Comparison of ENCODE assay signal across 29 mouse cellular contexts in the genomic region with DNA sequence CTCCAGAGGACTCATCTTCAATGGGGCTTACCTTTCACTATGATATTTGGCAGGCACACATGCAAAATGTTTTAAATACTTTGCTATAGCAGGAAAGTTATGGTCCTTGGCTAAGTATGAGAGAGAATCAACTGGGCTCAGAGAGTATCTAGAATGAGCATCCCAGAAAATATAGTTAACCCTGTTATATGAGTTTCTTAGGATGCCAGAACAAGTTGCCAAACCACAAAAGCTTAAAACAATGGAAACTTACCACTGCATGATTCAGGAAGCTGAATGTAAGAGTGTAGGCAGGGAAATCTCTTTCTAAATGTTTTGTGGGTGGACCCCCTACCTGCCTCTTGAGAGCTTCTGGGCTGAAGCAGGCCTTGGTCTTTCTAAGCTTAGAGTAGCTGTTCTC.
DNase-seq lines count a peak whose midpoint lies in the region; ATAC-seq and TF ChIP-seq lines count a peak whose summit lies in the region.
"Had no signal": no experiment of that assay in that cellular context is flagged by ENCODE, and none has a peak within 500 bp of the region (broad histone marks: within the 10 kb centered on the region; RNA-seq: fewer than 3 reads in every experiment).

No protein-coding gene starts in this region.

- no peak for DNase-seq in left cerebral cortex, adult 2 months (ENCODE audit: extremely low spot score in 1 of 2, low spot score in 2 of 2)
- DNase-seq in left cerebral cortex, postnatal 36 days (ENCODE audit: low spot score in 2 of 2): no peak
- DNase-seq in Muller cell, postnatal 12 days (ENCODE audit: inconsistent ontology term): peak; percentile 25
- peak; percentile 25 for DNase-seq in Patski (ENCODE audit: low read depth, low spot score)
- no peak for DNase-seq in adrenal gland, adult 18-20 months (ENCODE audit: low spot score in 2 of 2)
- DNase-seq in adrenal gland, adult (ENCODE audit: inconsistent age in 2 of 2, low spot score in 1 of 2): no peak
- DNase-seq: adrenal gland, adult 2 months; adrenal gland, postnatal 14 days; cerebellum, adult 18-20 months; cerebellum, adult 9-10 months; cerebellum, postnatal 14 days; gastrocnemius, adult 2 months; gastrocnemius, postnatal 14 days; heart, adult 18-20 months; heart, postnatal 10 days; heart, postnatal 36 days; kidney, adult 11 months had no signal

- in situ Hi-C loops in Patski (cut with MboI; ENCODE audit: low pct_unique_long_range_greater_than_20kb): no loop called here

- no peak overlapping the region for H3ac ChIP-seq in myocyte (ENCODE audit: control insufficient read depth, insufficient read length)

- TF ChIP-seq CTCF in left cerebral cortex, adult 2 months (IDR thresholded peaks at IDR 0.05): no peak
- no peak for TF ChIP-seq CTCF in Patski (IDR thresholded peaks at IDR 0.05)

- peak overlapping the region; percentile 86 for H3K27ac ChIP-seq in left cerebral cortex, adult 2 months
- H3K27ac ChIP-seq: embryonic facial prominence, embryonic 13.5 days; forebrain, embryonic 10.5 days; forebrain, embryonic 13.5 days; gastrocnemius, adult 2 months; heart, embryonic 15.5 days; hindbrain, embryonic 10.5 days; hindbrain, embryonic 13.5 days; intestine, embryonic 15.5 days had no signal

- H3K4me3 ChIP-seq in left cerebral cortex, adult 2 months: no peak overlapping the region
- H3K4me3 ChIP-seq in myocyte: no peak overlapping the region
- H3K4me3 ChIP-seq: embryonic facial prominence, embryonic 13.5 days; forebrain, embryonic 10.5 days; forebrain, embryonic 13.5 days; gastrocnemius, adult 2 months; heart, embryonic 12.5 days; heart, embryonic 15.5 days; hindbrain, embryonic 10.5 days; hindbrain, embryonic 13.5 days; intestine, embryonic 15.5 days had no signal

- H3K79me2 ChIP-seq in myocyte (ENCODE audit: control insufficient read depth, insufficient read depth): no peaks in the 10 kb centered on the region

- POLR2A ChIA-PET in Patski (lab: Charles Lee): interaction anchor here (0.6 kb wide), 1 partner anchor 29 kb away, joined by 3 read pairs; no protein-coding TSS in a partner anchor

- H3K27me3 ChIP-seq in Patski (peaks cover 30% of the 10 kb centered on the region), myocyte (ENCODE audit: control insufficient read depth, insufficient read depth, insufficient read length) (no peaks in the 10 kb centered on the region)
- H3K27me3 ChIP-seq: embryonic facial prominence, embryonic 13.5 days; forebrain, embryonic 13.5 days; heart, embryonic 12.5 days; heart, embryonic 15.5 days; hindbrain, embryonic 13.5 days; intestine, embryonic 15.5 days had no signal

- CTCF ChIA-PET in Patski (lab: Charles Lee): interaction anchor here (1.1 to 1.5 kb wide), 3 partner anchors 16 to 247 kb away, joined by 3 to 4 read pairs (median 3); no protein-coding TSS in a partner anchor

- H3K4me2 ChIP-seq in myocyte (ENCODE audit: low read depth): peak overlapping the region; percentile 21
- H3K4me2 ChIP-seq: embryonic facial prominence, embryonic 13.5 days; forebrain, embryonic 13.5 days; heart, embryonic 12.5 days; heart, embryonic 15.5 days; hindbrain, embryonic 13.5 days; intestine, embryonic 15.5 days had no signal

- peak; percentile 4 for ATAC-seq in Patski
- ATAC-seq: activated CD4-positive, CD25-positive, alpha-beta regulatory T cell, adult 4 months; forebrain, embryonic 13.5 days; forebrain, embryonic 16.5 days; hindbrain, embryonic 16.5 days; intestine, embryonic 15.5 days had no signal

- H3K36me3 ChIP-seq in myocyte (ENCODE audit: control insufficient read depth, insufficient read depth): no peaks in the 10 kb centered on the region
- H3K36me3 ChIP-seq: embryonic facial prominence, embryonic 13.5 days; forebrain, embryonic 10.5 days; heart, embryonic 12.5 days; heart, embryonic 15.5 days; hindbrain, embryonic 10.5 days; hindbrain, embryonic 13.5 days; intestine, embryonic 15.5 days had no signal

- no peak for TF ChIP-seq POLR2A in myocyte (IDR thresholded peaks at IDR 0.05; ENCODE audit: insufficient read length, low read depth)

- intact Hi-C loops in left cerebral cortex, adult 2 months (cut with DNase I): loop anchor here (5.0 kb wide), 2 partner anchors 127 to 338 kb away; no protein-coding TSS in a partner anchor
- intact Hi-C loops in left cerebral cortex, postnatal 36 days (cut with DNase I): loop anchor here (5.0 kb wide), 2 partner anchors 213 to 333 kb away; no protein-coding TSS in a partner anchor

TF ChIP-seq in myocyte, 11 proteins besides CTCF, POLR2A, EP300 and RAD21:
- no peak for TF ChIP-seq E2F4 (IDR thresholded peaks at IDR 0.05; ENCODE audit: insufficient read depth)
- no peak for TF ChIP-seq MYOG (IDR thresholded peaks at IDR 0.05; ENCODE audit: control insufficient read depth in 1 of 3, insufficient read depth in 1 of 3, insufficient read length in 2 of 3, low read depth in 2 of 3)
- TF ChIP-seq TCF3 (IDR thresholded peaks at IDR 0.05; ENCODE audit: insufficient read length, low read depth): no peak
- TF ChIP-seq MYOD1 (IDR thresholded peaks at IDR 0.05; ENCODE audit: control insufficient read depth in 1 of 3, insufficient read length in 2 of 3, low read depth in 2 of 3): no peak
- no peak for TF ChIP-seq USF1 (IDR thresholded peaks at IDR 0.05; ENCODE audit: low read depth)
- no peak for TF ChIP-seq CEBPB (IDR thresholded peaks at IDR 0.05; ENCODE audit: insufficient read depth, poor library complexity, severe bottlenecking)
- TF ChIP-seq MAX (IDR thresholded peaks at IDR 0.05; ENCODE audit: low read depth): no peak
- no peak for TF ChIP-seq REST (IDR thresholded peaks at IDR 0.05; ENCODE audit: insufficient read depth, insufficient read length)
- no peak for TF ChIP-seq SRF (IDR thresholded peaks at IDR 0.05; ENCODE audit: control insufficient read depth, insufficient read length, low read depth)
- no peak for TF ChIP-seq TCF12 (IDR thresholded peaks at IDR 0.05; ENCODE audit: insufficient read depth, poor library complexity, severe bottlenecking)
- no peak for TF ChIP-seq POLR2AphosphoS2 (IDR thresholded peaks at IDR 0.05; ENCODE audit: insufficient read length, low read depth)

Comparison
In these comparisons a context has a peak if more than half of its experiments do, and no peak if none do; other contexts are left out.
1. DNase-seq: peak in Muller cell, postnatal 12 days (single experiment) and Patski (single experiment); none in left cerebral cortex, adult 2 months (0 of 2), left cerebral cortex, postnatal 36 days (0 of 2), adrenal gland, adult 18-20 months (0 of 2) and adrenal gland, adult (0 of 2).